Mouse (Mus musculus): ENCODE results near the gene Npas3. TPM values are rescaled to one million over a fixed set of nuclear protein-coding genes. Genes with fewer than 3 reads are reported as not detected.

Npas3 gene
- total RNA-seq, 2 experiments from 2014 or later = 18.0 to 21.1 TPM

- no peak for TF ChIP-seq CTCF (IDR thresholded peaks at IDR 0.05)
Measured at GRCm38 (mm10) chr12:54074012-54074411, 825.5 kb downstream of the Npas3 start.

GRCm38 (mm10) chr12:54080996-54081395, 832.5 kb downstream of the Npas3 start:
- no peak overlapping the region for H3K4me3 ChIP-seq
- intact Hi-C loops (cut with DNase I) = no loop called here
- H3K27ac ChIP-seq = no peak overlapping the region
- TF ChIP-seq CTCF (IDR thresholded peaks at IDR 0.05) = no peak
- DNase-seq (ENCODE audit: extremely low spot score in 1 of 2, low spot score in 2 of 2) = no peak

More at GRCm38 (mm10) chr12:54074012-54074411, 825.5 kb downstream of the Npas3 start:
- DNase-seq (ENCODE audit: extremely low spot score in 1 of 2, low spot score in 2 of 2) = no peak
- intact Hi-C loops (cut with DNase I) = no loop called here
- Histone ChIP-seq H3K27ac (peak overlapping the region; percentile 19; the same call in 1 of the 2 replicates), H3K4me3 (no peak overlapping the region)

DNA sequence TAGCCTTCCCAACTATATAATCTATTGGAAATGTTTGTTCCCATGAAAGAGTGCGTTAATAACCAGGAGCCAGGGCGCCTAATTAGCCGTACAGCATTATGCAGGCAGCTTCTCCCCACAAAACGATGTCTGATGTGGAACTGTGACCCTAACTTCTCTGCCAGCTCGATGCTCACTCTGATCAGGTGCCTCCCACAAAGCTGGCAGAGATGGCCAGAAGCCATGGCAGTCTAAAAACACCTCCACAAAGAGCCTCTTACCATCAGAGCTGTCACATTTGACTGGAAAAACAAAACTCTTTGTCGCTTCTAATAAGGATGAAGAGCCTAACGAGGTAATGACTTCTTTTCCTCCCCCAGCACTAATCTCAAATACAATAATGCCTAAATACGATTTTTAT, 845.3 kb downstream of the Npas3 start:
- no peak for DNase-seq (ENCODE audit: extremely low spot score in 1 of 2, low spot score in 2 of 2)
- intact Hi-C loops (cut with DNase I) = no loop called here
- no peak for TF ChIP-seq CTCF (IDR thresholded peaks at IDR 0.05)

DNA sequence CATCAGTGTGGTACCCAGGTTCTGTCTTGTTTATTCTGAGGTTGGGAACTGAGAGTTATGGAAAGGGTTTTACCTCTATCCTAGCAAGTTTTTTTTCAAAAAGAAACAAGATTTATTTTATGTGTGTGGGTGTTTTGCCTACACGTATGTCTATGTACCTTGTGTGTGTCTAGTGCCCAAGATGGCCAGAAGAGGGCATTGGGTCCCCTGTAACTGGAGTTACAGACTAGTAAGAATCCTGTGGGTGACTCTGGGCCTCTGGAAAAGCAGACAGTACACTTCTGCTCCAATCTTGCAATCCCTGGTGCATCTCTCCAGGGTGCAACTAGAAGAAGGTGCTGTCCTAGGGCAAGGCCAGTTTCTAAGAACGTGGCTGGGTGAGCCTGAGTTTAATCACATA, 848.0 kb downstream of the Npas3 start:
- Histone ChIP-seq H3K4me3 (no peak overlapping the region), H3K27ac (no peak overlapping the region)
- no peak for TF ChIP-seq CTCF (IDR thresholded peaks at IDR 0.05)
- intact Hi-C loops (cut with DNase I) = loop anchor here (5.0 kb wide), 1 partner anchor 451 kb away; no protein-coding TSS in a partner anchor
- DNase-seq (ENCODE audit: extremely low spot score in 1 of 2, low spot score in 2 of 2) = no peak

More for the DNA sequence above, 845.3 kb downstream of the Npas3 start:
- Histone ChIP-seq H3K4me3 (no peak overlapping the region), H3K27ac (no peak overlapping the region)

GRCm38 (mm10) chr12:54098136-54098535, 849.7 kb downstream of the Npas3 start:
- Histone ChIP-seq H3K4me3 (no peak overlapping the region), H3K27ac (no peak overlapping the region)
- DNase-seq (ENCODE audit: extremely low spot score in 1 of 2, low spot score in 2 of 2) = no peak
- intact Hi-C loops (cut with DNase I) = loop anchor here (2.0 to 5.0 kb wide), 3 partner anchors 255 to 449 kb away; no protein-coding TSS in a partner anchor
- TF ChIP-seq CTCF (IDR thresholded peaks at IDR 0.05) = no peak

DNA sequence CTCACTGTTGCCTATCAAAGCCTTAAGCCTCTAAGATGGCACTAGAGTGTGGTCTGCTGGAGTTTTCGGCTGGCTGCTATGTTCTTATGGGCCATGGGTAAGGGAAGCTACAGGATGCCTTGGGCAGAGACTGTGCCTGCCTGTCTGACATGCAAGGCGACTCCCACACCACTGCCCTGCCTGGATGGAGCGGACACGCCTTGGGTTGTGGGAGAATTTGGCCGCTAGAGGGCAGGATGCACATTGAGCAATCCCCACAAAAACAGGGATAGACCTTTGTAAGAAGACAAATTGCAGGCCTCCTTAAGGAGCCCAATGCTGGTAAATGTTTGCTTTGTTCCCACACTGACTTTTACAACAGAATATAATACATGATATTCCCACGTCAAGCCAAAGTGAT, 850.3 kb downstream of the Npas3 start:
- Histone ChIP-seq H3K4me3 (no peak overlapping the region), H3K27ac (no peak overlapping the region)
- peak; percentile 64 to 75 for DNase-seq (ENCODE audit: extremely low spot score in 1 of 2, low spot score in 2 of 2)
- intact Hi-C loops (cut with DNase I) = loop anchor here (2.0 to 5.0 kb wide), 3 partner anchors 254 to 449 kb away; no protein-coding TSS in a partner anchor
- TF ChIP-seq CTCF (IDR thresholded peaks at IDR 0.05) = peak; percentile 87

- H3K4me3 ChIP-seq = no peak overlapping the region
- intact Hi-C loops (cut with DNase I) = loop anchor here (2.0 to 5.0 kb wide), 3 partner anchors 253 to 448 kb away; no protein-coding TSS in a partner anchor
Measured at GRCm38 (mm10) chr12:54099458-54099857, 851.0 kb downstream of the Npas3 start.

DNA sequence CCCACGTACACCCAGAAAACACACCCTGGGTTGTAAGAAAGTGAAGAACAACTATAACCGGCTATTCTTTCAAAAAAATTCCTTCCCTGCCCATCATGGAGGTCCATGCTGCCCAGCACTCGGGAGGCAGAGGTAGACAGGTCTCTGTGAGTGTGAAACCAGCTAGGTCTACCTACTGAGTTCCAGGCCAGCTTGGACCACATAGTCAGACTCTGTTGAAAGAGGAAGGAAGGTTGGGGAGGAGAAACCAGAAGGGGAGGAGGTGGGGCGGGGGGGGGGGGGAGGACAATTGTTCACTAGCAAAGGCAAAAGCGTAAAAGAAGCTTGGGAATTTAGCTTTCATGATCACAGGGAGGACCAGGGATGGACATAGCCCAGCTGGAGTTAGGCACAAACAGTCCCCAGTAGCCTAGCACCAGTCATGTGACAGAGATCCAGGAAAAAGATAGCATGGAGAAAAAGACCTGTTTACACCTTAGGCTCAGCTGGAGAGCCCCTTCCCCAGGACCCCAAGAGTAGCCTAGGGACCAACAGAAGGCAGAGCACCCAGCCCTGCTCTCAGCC, 852.9 kb downstream of the Npas3 start:
- intact Hi-C loops (cut with DNase I) = no loop called here
- no peak overlapping the region for H3K4me3 ChIP-seq
- no peak for TF ChIP-seq CTCF (IDR thresholded peaks at IDR 0.05)
- DNase-seq (ENCODE audit: extremely low spot score in 1 of 2, low spot score in 2 of 2) = no peak
- H3K27ac ChIP-seq = no peak overlapping the region

More at GRCm38 (mm10) chr12:54099458-54099857, 851.0 kb downstream of the Npas3 start:
- no peak overlapping the region for H3K27ac ChIP-seq
- no peak for TF ChIP-seq CTCF (IDR thresholded peaks at IDR 0.05)
- DNase-seq (ENCODE audit: extremely low spot score in 1 of 2, low spot score in 2 of 2) = no peak

DNA sequence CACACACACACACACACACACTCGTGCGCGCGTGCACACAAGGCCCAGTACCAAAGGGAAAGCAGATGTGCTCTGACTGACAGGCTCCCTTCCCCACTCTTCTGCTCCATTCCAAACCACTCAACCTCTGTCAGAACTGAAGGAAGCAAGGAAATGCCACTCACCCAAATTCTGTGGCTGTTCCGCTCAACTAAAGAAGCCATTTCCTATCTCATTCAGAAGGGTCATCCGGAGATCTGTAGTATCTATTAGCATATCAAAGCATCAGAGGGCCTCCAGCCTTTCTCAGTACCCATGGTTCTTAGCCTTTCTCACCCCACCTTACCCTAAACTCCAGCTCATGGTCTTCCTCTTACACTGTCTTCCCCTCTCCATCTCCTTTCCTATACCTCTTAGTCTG, 854.0 kb downstream of the Npas3 start:
- TF ChIP-seq CTCF (IDR thresholded peaks at IDR 0.05) = no peak
- Histone ChIP-seq H3K4me3 (no peak overlapping the region), H3K27ac (no peak overlapping the region)
- intact Hi-C loops (cut with DNase I) = no loop called here
- DNase-seq (ENCODE audit: extremely low spot score in 1 of 2, low spot score in 2 of 2) = no peak

DNA sequence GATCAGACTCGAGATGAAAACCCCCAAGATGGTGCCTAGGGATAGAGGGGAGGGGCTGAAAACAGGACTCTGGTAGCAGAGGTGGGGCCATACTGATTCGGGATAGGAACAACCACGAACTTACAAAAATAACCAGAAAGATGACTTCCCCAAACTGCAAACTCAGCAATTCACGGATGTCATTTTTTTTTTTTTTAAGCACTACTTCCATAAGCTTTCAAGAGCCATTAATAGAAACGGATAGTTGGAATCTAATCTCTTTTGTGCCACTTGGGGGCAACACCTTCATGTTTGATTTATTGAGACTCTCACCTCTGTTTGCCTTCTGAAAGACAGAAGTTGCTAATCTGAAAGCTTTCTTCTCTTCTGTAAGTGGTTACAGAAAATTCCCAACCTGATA, 857.1 kb downstream of the Npas3 start:
- no peak for DNase-seq (ENCODE audit: extremely low spot score in 1 of 2, low spot score in 2 of 2)
- peak; percentile 45 for TF ChIP-seq CTCF (IDR thresholded peaks at IDR 0.05)
- Histone ChIP-seq H3K4me3 (no peak overlapping the region), H3K27ac (no peak overlapping the region)
- intact Hi-C loops (cut with DNase I) = no loop called here

DNA sequence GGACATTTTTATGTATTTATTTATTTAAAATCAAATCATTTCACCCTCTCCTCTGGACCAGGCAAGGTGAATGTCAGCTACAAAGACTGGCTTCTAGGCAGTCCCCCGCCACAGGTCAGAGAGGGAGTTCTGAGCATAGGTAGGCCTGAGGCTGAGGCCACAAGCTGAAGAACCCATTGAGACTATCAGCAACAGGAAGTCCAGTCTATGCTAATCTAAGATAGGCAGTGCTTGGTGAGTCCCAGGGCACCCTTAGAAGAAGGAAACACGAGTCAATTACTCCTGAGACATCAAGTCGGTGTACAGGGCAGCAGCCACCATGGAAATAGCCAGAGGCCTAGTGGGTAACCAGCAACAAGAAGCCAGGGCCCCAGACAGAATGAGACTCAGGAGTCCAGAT, 857.5 kb downstream of the Npas3 start:
- intact Hi-C loops (cut with DNase I) = no loop called here
- H3K27ac ChIP-seq = no peak overlapping the region

GRCm38 (mm10) chr12:54110342-54110741, 861.9 kb downstream of the Npas3 start:
- intact Hi-C loops (cut with DNase I) = no loop called here
- DNase-seq (ENCODE audit: extremely low spot score in 1 of 2, low spot score in 2 of 2) = no peak
- H3K27ac ChIP-seq = no peak overlapping the region
- H3K4me3 ChIP-seq = no peak overlapping the region
- no peak for TF ChIP-seq CTCF (IDR thresholded peaks at IDR 0.05)

More for the DNA sequence above, 857.5 kb downstream of the Npas3 start:
- H3K4me3 ChIP-seq = no peak overlapping the region
- DNase-seq (ENCODE audit: extremely low spot score in 1 of 2, low spot score in 2 of 2) = no peak
- no peak for TF ChIP-seq CTCF (IDR thresholded peaks at IDR 0.05)

DNA sequence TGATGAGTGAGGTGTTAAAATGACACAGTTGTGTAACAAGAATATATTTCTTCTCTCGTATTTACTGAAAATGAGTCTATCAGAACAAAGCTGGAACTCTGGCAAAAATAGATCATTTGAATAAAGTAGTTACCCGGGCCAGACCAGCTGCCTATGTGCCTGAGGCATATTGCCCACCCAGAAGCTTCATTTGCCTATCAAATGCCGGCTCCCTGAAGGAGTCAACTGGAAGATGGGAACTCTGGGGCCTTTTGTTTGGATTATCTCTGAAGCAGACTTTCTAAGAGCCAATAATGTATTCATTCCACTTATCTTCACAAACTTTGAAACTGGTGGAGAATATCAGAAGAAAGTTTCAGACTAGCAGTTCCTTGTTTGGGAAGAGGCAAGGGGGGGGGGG, 862.5 kb downstream of the Npas3 start:
- no peak overlapping the region for H3K4me3 ChIP-seq
- H3K27ac ChIP-seq = no peak overlapping the region
- no peak for TF ChIP-seq CTCF (IDR thresholded peaks at IDR 0.05)
- intact Hi-C loops (cut with DNase I) = no loop called here
- DNase-seq (ENCODE audit: extremely low spot score in 1 of 2, low spot score in 2 of 2) = no peak

Measured in left cerebral cortex, adult 2 months (tissue).